Mouse (Mus musculus) brown adipose tissue, adult 24 weeks (tissue): ENCODE data around the gene Gm525. TPM values are rescaled to one million over a fixed set of nuclear protein-coding genes. Genes with fewer than 3 reads are reported as not detected.

Experiments used
- H3K27ac ChIP-seq: fragments of 200-500 bp; replicated peaks from 2 replicates; pipeline ENCODE4 v1.5.1; 2012; ENCODE audit warnings: low read depth, mild to moderate bottlenecking, low read length
- H3K4me1 ChIP-seq: fragments of 200-500 bp; 2 replicates; pipeline ENCODE4 v1.6.1; 2012; ENCODE audit warnings: low read length, mixed read lengths; ENCODE audit not compliant: control insufficient read depth, insufficient read depth, insufficient read length
- H3K4me3 ChIP-seq: fragments of 200-500 bp; 2 replicates; pipeline ENCODE4 v1.5.1; 2012; ENCODE audit warnings: low read depth, mild to moderate bottlenecking, low read length, moderate library complexity; ENCODE audit not compliant: insufficient read depth
- polyA plus RNA-seq: library from polyadenylated mRNA; stranded (reverse); fragments of >200 nt; gene quantifications from 2 replicates; pipeline ENCODE4 v1.2.4, GENCODE M21; 2012; ENCODE audit not compliant: missing spikeins, insufficient read depth, insufficient read length

The Gm525 gene
- polyA plus RNA-seq, 1 experiment = not detected

GRCm38 (mm10) chr11:89051767-89052166 is 21.9 kb upstream of the Gm525 start:
- no peak overlapping the region for H3K4me3 ChIP-seq

DNA sequence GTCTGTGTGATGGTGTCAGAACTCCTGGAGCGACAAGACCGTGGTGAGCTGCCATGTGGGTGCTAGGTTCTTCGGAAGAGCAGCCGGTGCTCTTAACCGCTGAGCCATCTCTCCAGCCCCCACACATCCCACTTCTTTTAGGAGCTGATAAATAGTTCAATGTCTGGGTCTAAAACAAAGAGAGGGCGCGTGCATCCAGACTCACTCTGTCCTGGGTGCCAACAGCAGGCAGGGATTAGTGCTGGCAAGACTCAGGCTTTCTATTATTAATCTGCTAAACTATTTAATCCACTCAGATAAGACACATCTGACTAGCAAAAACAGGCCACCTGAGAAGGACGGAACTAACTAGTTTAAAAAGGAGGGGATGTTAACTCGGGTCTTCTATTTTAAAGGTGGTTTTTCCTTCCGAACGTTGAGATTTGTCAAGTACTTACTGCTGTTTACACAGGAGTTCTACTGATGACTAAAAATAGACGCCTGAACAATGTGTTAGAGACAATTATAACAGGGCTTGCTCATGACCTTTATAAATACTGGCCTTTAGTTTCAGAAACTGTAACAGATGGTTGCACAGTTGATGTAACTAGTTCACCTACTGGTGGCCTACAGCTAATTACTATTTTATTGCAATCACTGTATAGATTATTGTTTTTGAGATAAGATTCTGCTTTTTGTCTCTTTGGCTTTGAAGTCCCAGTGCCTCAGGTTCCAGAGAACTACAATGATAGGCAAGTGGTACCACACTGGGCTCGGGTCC is 17.5 kb upstream of the Gm525 start:
- Histone ChIP-seq H3K4me3 (peak overlapping the region; percentile 32), H3K27ac (peak overlapping the region; percentile 41)

More at GRCm38 (mm10) chr11:89051767-89052166, 21.9 kb upstream of the Gm525 start:
- Histone ChIP-seq H3K4me1 (no peaks in the 10 kb centered on the region), H3K27ac (no peak overlapping the region)

DNA sequence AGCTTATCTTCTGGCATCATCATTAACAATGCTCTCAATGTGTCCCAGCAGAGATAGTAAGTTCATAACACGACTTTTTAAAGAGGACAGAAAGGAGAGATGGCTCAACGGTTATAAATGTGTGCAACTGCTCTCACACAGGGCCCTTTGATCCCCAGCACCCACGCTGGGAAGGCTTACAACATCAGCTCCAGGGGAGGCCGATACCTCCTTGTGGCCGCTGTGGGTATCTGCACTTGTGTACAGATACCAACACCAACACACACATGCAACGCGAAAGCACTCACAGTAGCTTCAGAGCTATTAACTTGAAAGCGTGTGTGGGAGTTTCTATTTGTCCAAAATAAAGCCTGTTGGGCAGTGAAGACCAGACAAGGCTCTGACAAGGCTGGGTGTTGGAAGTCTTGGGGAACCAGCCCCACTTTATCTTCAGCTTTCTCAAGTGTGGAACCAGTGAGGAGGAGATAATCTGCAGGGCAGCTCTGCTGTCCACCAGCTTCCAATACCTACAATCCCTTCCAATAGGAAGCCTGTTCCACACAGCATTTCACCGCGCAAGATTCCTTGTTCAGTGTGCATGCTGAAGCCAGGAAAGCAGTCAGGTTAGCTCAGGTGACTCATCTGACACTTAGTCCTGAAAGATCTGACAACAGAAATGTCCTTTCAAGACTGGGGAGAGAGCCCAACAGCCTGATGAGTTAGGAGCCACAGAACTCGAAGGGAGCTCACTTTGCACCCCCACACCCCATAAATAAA is 14.9 kb upstream of the Gm525 start:
- peak overlapping the region; percentile 52 for H3K27ac ChIP-seq
- H3K4me1 ChIP-seq = no peaks in the 10 kb centered on the region
- H3K4me3 ChIP-seq = peak overlapping the region; percentile 73

More for the DNA sequence above, 17.5 kb upstream of the Gm525 start:
- H3K4me1 ChIP-seq = no peaks in the 10 kb centered on the region

DNA sequence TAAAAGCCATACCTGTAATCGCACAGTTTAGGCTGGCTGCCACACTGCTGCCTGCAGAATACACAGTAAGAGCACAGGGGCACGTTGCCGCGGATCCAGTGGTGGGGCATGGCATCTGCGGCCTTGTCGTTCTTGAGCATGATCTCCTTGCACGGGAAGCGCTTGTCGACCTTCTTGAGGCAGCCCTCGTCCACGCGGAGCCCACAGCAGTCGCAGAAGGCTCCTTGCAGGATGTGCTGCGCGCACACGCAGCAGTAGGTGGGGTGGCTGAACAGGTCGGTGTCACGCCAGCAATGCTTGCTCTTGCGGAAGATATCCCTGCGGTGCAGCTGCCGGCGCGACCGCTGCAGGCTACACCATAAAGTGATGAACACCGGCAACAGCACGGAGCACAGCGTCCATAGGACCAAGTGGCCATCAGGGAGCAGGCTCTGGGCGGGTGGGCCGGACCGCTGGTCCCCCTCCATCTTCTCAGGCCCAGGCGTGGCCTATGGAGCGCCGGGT is 13.7 kb upstream of the Gm525 start:
- Histone ChIP-seq H3K27ac (peak overlapping the region; percentile 16; the same call in 1 of the 2 replicates), H3K4me1 (no peaks in the 10 kb centered on the region), H3K4me3 (peak overlapping the region; percentile 73)

GRCm38 (mm10) chr11:89060423-89061089 is 13.1 kb upstream of the Gm525 start:
- Histone ChIP-seq H3K4me3 (peak overlapping the region; percentile 73), H3K27ac (peak overlapping the region; percentile 44), H3K4me1 (no peaks in the 10 kb centered on the region)

- H3K4me1 ChIP-seq = no peaks in the 10 kb centered on the region
- H3K4me3 ChIP-seq = no peak overlapping the region
- H3K27ac ChIP-seq = no peak overlapping the region; the same call in 1 of the 2 replicates
These were observed 12.3 kb upstream of the Gm525 start for GRCm38 (mm10) chr11:89061362-89061761.

GRCm38 (mm10) chr11:89064312-89064711 is 9.3 kb upstream of the Gm525 start:
- Histone ChIP-seq H3K4me1 (peaks cover 9% of the 10 kb centered on the region), H3K4me3 (no peak overlapping the region), H3K27ac (no peak overlapping the region)

DNA sequence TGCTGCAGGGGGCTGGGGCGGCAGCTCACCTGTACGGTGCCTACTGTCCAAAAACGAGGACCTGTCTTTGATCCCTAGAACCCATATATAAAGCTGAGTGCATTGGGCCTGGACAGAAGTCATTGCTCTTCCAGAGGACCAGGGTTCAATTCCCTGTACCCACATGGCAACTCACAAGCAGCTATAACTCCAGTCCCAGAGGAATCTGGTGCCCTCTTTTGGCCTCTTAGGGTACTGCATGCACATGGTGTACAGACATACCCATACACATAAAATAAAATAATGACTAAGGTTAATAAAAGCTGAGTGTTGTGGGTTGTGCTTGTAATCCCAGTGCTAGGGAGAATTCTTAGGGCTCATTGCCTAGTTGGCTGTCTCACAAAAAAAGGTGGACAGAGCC is 8.3 kb upstream of the Gm525 start:
- Histone ChIP-seq H3K4me1 (peaks cover 9% of the 10 kb centered on the region), H3K4me3 (no peak overlapping the region), H3K27ac (no peak overlapping the region)

DNA sequence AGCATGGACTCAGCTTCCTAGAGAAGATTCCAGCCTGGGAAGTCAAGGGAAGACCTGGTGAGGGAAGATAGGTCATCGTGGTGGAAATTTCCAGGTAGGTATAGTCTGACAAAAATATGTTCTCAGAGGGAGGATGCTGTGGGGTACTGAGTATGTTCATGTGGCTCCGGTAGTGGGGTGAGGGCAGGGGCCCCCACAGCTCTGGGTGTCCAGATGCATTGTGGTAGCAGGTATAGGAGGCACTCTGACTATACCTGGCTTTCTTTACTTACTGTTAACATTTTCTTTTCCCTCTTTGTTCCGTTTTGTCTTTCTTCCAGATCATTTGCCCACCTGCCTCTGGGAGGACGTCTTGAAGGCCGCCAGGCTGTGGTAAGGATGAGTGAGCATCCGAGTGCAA is 7.5 kb upstream of the Gm525 start:
- peaks cover 9% of the 10 kb centered on the region for H3K4me1 ChIP-seq
- H3K27ac ChIP-seq = 0 out of 2 replicates have a peak overlapping the region, but pooled peaks have one; percentile 6
- no peak overlapping the region for H3K4me3 ChIP-seq

GRCm38 (mm10) chr11:89066750-89067149 is 6.9 kb upstream of the Gm525 start, which contains the start of gene Dgke:
TSS of gene Dgke (minus strand) at chr11:89066850.
- H3K4me3 ChIP-seq = no peak within 1 kb of the TSS
- peaks cover 9% of the 10 kb centered on the region for H3K4me1 ChIP-seq
- peak within 1 kb of the TSS; percentile 89 for H3K27ac ChIP-seq

DNA sequence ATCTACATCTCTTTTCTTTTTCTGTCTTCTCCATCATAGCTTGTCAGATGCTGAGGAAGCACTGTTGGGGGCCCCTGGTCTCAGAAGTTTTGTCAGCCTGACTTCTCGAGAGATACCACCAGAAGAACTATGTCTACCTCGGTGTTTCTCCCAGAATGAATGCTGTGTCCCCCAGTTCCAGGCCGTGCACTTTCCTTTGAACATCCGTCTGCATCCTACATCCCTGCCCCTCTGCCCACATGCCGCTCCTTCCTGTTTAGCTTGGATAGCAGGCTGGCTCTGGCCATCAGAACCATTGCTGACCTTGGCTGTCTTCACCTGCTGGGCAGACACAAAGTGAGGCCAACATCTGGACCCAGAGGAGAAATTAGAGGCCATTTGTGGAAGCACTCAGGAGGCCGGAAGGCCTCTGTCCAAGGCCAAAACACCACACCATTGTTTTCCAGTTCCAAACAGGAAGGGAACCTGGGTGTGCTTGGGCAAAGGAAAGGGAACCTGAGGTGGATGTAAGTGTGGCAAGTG is 6.3 kb upstream of the Gm525 start:
- peak overlapping the region; percentile 89 for H3K27ac ChIP-seq
- no peak overlapping the region for H3K4me3 ChIP-seq

GRCm38 (mm10) chr11:89067871-89068490 is 5.7 kb upstream of the Gm525 start:
- H3K27ac ChIP-seq = peak overlapping the region; percentile 89

More for the DNA sequence above, 6.3 kb upstream of the Gm525 start:
- peaks cover 9% of the 10 kb centered on the region for H3K4me1 ChIP-seq

DNA sequence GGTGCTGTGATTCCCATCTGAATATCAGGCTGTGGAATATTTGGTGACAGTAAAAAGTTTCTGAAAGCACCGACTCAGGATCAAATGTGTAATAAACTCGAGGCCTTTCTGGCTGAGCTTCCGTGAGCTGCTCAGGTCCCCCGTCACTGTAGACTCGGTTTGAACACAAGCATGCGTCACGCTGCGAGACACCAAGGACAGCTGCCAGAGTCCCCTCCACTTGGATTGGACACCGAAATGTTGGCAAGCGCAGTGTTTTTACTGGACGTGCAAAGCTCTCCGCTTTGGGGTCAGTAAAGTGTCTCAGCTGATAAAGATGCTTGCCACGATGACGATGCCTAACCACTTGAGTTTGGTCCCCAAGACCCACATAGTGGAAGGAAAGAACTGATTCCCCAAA is 5.0 kb upstream of the Gm525 start:
- H3K4me3 ChIP-seq = no peak overlapping the region
- H3K27ac ChIP-seq = peak overlapping the region; percentile 89
- H3K4me1 ChIP-seq = peaks cover 9% of the 10 kb centered on the region

More at GRCm38 (mm10) chr11:89067871-89068490, 5.7 kb upstream of the Gm525 start:
- peaks cover 9% of the 10 kb centered on the region for H3K4me1 ChIP-seq
- H3K4me3 ChIP-seq = no peak overlapping the region

- no peak overlapping the region for H3K4me3 ChIP-seq
- peaks cover 9% of the 10 kb centered on the region for H3K4me1 ChIP-seq
- no peak overlapping the region for H3K27ac ChIP-seq
These were observed 4.3 kb upstream of the Gm525 start for GRCm38 (mm10) chr11:89069303-89069702.
